Mouse (Mus musculus) bone marrow, adult 2 months (tissue): ENCODE results near the gene Spindoc.

Source experiments
- CTCF ChIP-seq: fragments of 200-500 bp; IDR thresholded peaks from 2 replicates; pipeline ENCODE4 v1.5.1; 2011; ENCODE audit warnings: low read length, control low read depth; ENCODE audit not compliant: control insufficient read depth, insufficient read depth
- POLR2A ChIP-seq: fragments of 200-500 bp; IDR thresholded peaks from 2 replicates; pipeline ENCODE4 v1.6.1; 2011; ENCODE audit warnings: low read depth, mild to moderate bottlenecking, control low read depth, low read length, borderline replicate concordance; ENCODE audit not compliant: control insufficient read depth

GRCm38 (mm10) chr19:7420841-7421601 lies 38.2 kb upstream of the Spindoc start:
- TF ChIP-seq CTCF: no peak
- no peak for TF ChIP-seq POLR2A
